Mouse (Mus musculus): ENCODE data around the gene Mrap.
A peak's percentile ranks its signal among the peaks of the same experiment; 100 is the strongest.

GRCm38 (mm10) chr16:90727233-90728115 is 10.5 kb upstream of the Mrap start, which contains the start of gene Mis18a:
- peak; percentile 89 for TF ChIP-seq POLR2A (IDR thresholded peaks at IDR 0.05; ENCODE audit: insufficient read depth, low read length)
- no peak for TF ChIP-seq EP300 (IDR thresholded peaks at IDR 0.05; ENCODE audit: insufficient read depth, low read depth, low read length)
- no peak for TF ChIP-seq CTCF (IDR thresholded peaks at IDR 0.05; ENCODE audit: low read depth, low read length)
